Mouse (Mus musculus): ENCODE data around the gene Lars2.

DNA sequence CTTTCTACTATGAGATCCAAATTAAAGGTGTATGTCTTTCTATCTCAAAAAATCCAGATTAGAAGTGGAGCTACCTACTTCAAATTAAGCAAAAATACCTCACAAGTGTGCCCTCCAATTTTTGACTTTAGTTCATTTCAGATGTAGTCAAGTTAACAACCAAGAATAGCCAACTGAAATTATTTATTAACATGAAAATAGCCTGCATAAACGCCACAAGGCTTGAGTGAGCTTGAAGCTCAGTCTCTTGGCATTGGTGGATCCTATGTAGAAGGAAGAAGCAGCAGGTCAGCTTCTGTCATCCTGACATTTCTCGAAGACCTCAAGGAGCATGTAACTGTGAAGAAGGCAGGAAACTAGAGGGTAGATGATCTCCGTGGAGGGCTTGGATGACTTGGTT lies 38.4 kb upstream of the Lars2 start:
- TF ChIP-seq CHD1 (IDR thresholded peaks at IDR 0.05; ENCODE audit: low read depth, low read length) (no peak), CTCF (IDR thresholded peaks at IDR 0.05 in 2 of 3, conservative IDR thresholded peaks at IDR 0.05 in 1 of 3; ENCODE audit: control insufficient read depth in 1 of 3, insufficient read depth in 1 of 3, low read depth in 2 of 3, low read length in 3 of 3, poor library complexity in 1 of 3, severe bottlenecking in 1 of 3) (no peak)
